Mouse (Mus musculus): ENCODE measurements around the gene Cd209g. TPM values are rescaled to one million over a fixed set of nuclear protein-coding genes. Genes with fewer than 3 reads are reported as not detected.
A peak's percentile ranks its signal among the peaks of the same experiment; 100 is the strongest.

Cd209g gene
- polyA plus RNA-seq, 1 experiment from 2014 or later, result not detected

DNA sequence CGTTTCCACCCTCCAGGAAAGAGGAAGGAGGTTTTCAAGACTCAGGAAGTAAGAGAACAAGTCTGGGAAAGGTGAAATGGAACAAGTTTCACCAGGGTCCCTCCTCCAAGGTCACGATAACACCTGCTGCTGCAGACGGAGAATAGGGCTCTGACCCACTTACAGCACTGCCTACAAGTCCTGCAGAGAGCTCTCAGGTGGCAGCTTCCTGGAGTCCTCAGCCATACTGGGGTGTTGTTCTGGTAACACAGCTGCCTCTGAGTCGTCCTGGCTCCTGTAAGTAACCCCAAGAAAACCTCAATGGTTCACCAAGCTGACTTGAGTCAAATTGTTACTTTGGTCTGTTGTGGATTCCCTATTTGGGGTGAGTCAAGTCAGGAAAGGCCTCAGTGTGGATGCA, 28.9 kb downstream of the Cd209g start:
- H3K36me3 ChIP-seq (ENCODE audit: control insufficient read depth, insufficient read depth, low read length), result no peaks in the 10 kb centered on the region
- ATAC-seq (ENCODE audit: low read depth) (no peak), DNase-seq (ENCODE audit: low spot score) (no peak)
- H3K9me3 ChIP-seq (ENCODE audit: control insufficient read depth, low read length), result no peaks in the 10 kb centered on the region
- no peaks in the 10 kb centered on the region for H3K27me3 ChIP-seq (replicated peaks; ENCODE audit: control insufficient read depth, insufficient read depth, low read length)
- no peak overlapping the region for H3K27ac ChIP-seq (replicated peaks; ENCODE audit: low read depth, low read length)
- peaks cover 6% of the 10 kb centered on the region; the same call in 1 of the 2 replicates for H3K4me1 ChIP-seq (ENCODE audit: control insufficient read depth, insufficient read depth, low read length)
- WGBS, result 48% methylated on average over 4 of the region's 4 CpGs
- no peak overlapping the region for H3K9ac ChIP-seq (ENCODE audit: low read depth, low read length)
- H3K4me2 ChIP-seq (ENCODE audit: low read depth, low read length), result no peak overlapping the region
- no peak overlapping the region for H3K4me3 ChIP-seq (ENCODE audit: low read depth, low read length)

DNA sequence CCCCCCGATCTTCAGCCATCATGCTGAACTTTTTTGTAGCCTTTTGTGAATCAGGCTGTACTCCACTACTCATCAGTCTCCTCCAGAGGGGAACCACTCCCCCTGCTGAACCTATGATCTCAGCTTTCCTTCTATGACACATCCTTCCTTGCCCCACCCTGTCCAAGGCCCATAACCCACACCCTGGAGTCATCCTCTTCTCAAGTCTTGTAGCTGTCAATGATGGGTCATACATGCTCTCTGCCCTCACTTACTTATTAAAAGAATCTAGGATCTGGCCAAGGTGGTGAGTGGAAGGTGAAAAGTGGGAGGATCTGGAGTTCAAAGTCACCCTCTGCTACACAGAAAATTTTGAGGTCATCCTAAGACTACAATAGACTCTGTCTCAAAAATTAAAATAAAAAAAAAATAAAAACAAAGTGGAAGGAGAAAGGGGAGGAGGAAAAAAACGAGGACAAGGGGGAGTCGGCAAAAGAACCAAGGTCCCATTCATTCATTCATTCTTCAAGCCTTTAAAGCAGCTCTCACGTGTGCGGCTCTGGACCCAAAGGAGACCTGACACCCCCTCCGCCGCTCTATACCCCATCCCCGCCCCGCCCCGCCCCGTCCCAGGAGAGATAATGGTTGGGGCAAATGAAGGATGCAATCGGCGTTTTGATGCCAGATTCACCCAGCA, 31.4 kb downstream of the Cd209g start:
- Histone ChIP-seq H3K36me3 (ENCODE audit: control insufficient read depth, insufficient read depth, low read length) (no peaks in the 10 kb centered on the region), H3K4me3 (ENCODE audit: low read depth, low read length) (peak overlapping the region; percentile 87), H3K4me2 (ENCODE audit: low read depth, low read length) (peak overlapping the region; percentile 67), H3K27me3 (replicated peaks; ENCODE audit: control insufficient read depth, insufficient read depth, low read length) (no peaks in the 10 kb centered on the region), H3K9me3 (ENCODE audit: control insufficient read depth, low read length) (no peaks in the 10 kb centered on the region), H3K9ac (ENCODE audit: low read depth, low read length) (peak overlapping the region; percentile 63), H3K27ac (replicated peaks; ENCODE audit: low read depth, low read length) (no peak overlapping the region; the same call in 1 of the 2 replicates), H3K4me1 (ENCODE audit: control insufficient read depth, insufficient read depth, low read length) (peaks cover 6% of the 10 kb centered on the region; the same call in 1 of the 2 replicates)
- ATAC-seq (ENCODE audit: low read depth), result no peak
- DNase-seq (ENCODE audit: low spot score), result no peak
- WGBS, result 8% methylated on average over 13 of the region's 13 CpGs

DNA sequence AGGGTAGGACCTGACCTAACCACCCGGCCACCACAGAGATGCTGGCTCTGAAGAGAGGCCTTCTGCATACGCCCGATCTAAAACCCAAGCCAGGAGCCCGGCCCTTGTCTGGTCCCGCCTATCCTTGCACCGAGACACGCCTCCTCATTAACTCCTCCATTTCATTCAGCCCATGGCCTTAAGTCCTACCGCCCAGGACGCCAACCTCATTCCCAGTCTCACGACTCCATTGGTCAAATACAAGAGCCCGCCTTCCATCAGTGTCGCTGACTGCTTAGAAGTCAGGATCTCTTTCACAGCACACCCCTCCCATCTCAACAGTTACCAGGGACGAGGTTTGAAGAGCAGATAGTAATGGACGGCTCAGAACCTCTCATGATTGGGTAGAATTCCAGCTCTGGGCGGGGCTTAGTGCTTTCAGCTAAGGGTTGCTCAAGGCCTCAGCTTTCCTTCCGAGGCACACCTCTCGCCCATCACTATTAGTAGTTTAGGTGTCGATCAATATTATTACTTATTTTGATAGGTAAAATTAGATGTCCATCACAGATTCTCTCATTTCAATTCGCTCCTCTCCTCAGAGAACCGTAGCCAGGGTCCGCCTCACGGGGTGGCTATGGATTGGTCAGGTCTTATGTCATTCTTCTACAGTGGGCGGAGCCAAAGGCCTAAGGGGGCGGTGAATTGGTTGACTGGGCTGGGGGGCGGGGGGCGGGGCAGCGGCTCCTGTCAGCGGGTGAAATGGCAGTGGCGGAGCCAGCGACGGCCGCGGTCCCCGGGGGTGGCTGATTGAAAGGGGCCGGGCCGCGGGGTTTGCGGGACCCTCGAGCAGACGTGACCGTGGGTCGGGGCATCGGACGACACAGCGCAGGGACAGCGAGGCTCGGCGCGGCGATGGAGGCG, 32.2 kb downstream of the Cd209g start, which contains the start of gene Evi5l:
Gene Evi5l (plus strand): TSS at position 716 of the 900 bp plus-strand sequence.
- Histone ChIP-seq H3K4me3 (ENCODE audit: low read depth, low read length) (peak within 1 kb of the TSS; percentile 87), H3K4me2 (ENCODE audit: low read depth, low read length) (peak within 1 kb of the TSS; percentile 83), H3K27ac (replicated peaks; ENCODE audit: low read depth, low read length) (peak within 1 kb of the TSS; percentile 33; the same call in 1 of the 2 replicates), H3K36me3 (ENCODE audit: control insufficient read depth, insufficient read depth, low read length) (no peaks in the 10 kb centered on the region), H3K27me3 (replicated peaks; ENCODE audit: control insufficient read depth, insufficient read depth, low read length) (no peaks in the 10 kb centered on the region), H3K9me3 (ENCODE audit: control insufficient read depth, low read length) (no peaks in the 10 kb centered on the region), H3K9ac (ENCODE audit: low read depth, low read length) (peak within 1 kb of the TSS; percentile 86), H3K4me1 (ENCODE audit: control insufficient read depth, insufficient read depth, low read length) (peaks cover 6% of the 10 kb centered on the region; the same call in 1 of the 2 replicates)
- ATAC-seq (ENCODE audit: low read depth) (peak; percentile 98), DNase-seq (ENCODE audit: low spot score) (peak; percentile 100)
- WGBS, result under 1% methylated on average over 34 of the region's 51 CpGs

DNA sequence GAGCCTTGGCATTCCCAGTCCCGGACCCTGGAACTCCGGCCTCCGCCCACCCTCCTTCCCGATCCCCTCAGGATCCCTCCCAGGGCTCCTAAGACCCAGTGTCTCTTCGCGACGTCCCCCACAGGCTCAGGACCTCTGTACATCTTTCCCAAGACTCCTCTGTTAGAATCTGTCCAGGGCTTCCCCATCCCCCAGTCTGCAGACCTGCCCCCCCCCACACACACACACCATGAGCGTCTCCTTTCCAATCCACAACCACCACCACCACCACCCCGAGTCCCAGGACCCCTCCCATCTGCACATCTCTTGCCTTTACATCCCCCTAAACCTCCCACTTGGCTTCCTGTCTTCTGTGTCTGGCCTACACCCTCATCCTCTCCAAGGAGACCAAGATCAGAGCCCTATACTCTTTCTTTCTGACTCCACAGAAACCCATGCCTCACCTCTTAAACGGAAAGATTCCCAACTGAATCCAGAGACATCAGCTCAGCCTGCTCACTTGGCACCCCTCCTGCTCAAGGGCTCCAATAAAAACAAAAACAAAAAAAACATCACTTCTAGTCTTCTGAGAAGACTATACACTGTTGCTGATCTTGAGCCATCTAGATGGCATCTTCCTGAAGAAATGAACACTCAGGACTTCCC, 33.1 kb downstream of the Cd209g start:
- H3K4me3 ChIP-seq (ENCODE audit: low read depth, low read length), result peak overlapping the region; percentile 87
- DNase-seq (ENCODE audit: low spot score), result no peak
- no peaks in the 10 kb centered on the region for H3K36me3 ChIP-seq (ENCODE audit: control insufficient read depth, insufficient read depth, low read length)
- H3K9ac ChIP-seq (ENCODE audit: low read depth, low read length), result peak overlapping the region; percentile 86
- H3K4me1 ChIP-seq (ENCODE audit: control insufficient read depth, insufficient read depth, low read length), result peaks cover 6% of the 10 kb centered on the region; the same call in 1 of the 2 replicates
- 0 out of 2 replicates have a peak overlapping the region, but pooled peaks have one; percentile 33 for H3K27ac ChIP-seq (replicated peaks; ENCODE audit: low read depth, low read length)
- H3K27me3 ChIP-seq (replicated peaks; ENCODE audit: control insufficient read depth, insufficient read depth, low read length), result no peaks in the 10 kb centered on the region
- H3K9me3 ChIP-seq (ENCODE audit: control insufficient read depth, low read length), result no peaks in the 10 kb centered on the region
- no peak for ATAC-seq (ENCODE audit: low read depth)
- WGBS, result 13% methylated on average over 6 of the region's 10 CpGs
- peak overlapping the region; percentile 83 for H3K4me2 ChIP-seq (ENCODE audit: low read depth, low read length)

DNA sequence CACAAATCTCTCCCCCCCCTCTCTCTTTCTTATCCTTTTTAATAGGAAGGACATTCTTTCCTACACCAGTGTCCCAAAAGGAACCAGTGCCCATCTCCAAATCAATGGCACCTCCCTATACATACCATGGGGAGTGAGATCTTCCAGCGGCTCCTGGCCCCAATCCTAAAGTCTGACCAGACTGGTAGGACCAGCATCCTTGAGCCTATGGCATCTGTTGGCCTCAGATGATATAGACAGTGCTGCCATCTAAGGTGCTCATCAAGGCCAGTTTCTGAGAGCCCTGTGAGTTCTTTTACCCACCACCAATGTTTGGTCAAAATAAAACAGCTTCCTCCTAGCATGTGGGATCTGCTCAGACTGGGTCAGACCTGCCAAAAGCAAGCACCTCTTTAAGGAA, 34.0 kb downstream of the Cd209g start:
- H3K27me3 ChIP-seq (replicated peaks; ENCODE audit: control insufficient read depth, insufficient read depth, low read length), result no peaks in the 10 kb centered on the region
- DNase-seq (ENCODE audit: low spot score) (no peak), ATAC-seq (ENCODE audit: low read depth) (no peak)
- H3K4me2 ChIP-seq (ENCODE audit: low read depth, low read length), result no peak overlapping the region
- no peak overlapping the region for H3K4me3 ChIP-seq (ENCODE audit: low read depth, low read length)
- 100% methylated on average over 1 of the region's 1 CpGs for WGBS
- H3K9me3 ChIP-seq (ENCODE audit: control insufficient read depth, low read length), result no peaks in the 10 kb centered on the region
- H3K9ac ChIP-seq (ENCODE audit: low read depth, low read length), result no peak overlapping the region
- no peaks in the 10 kb centered on the region for H3K36me3 ChIP-seq (ENCODE audit: control insufficient read depth, insufficient read depth, low read length)
- peaks cover 6% of the 10 kb centered on the region; the same call in 1 of the 2 replicates for H3K4me1 ChIP-seq (ENCODE audit: control insufficient read depth, insufficient read depth, low read length)
- H3K27ac ChIP-seq (replicated peaks; ENCODE audit: low read depth, low read length), result no peak overlapping the region

DNA sequence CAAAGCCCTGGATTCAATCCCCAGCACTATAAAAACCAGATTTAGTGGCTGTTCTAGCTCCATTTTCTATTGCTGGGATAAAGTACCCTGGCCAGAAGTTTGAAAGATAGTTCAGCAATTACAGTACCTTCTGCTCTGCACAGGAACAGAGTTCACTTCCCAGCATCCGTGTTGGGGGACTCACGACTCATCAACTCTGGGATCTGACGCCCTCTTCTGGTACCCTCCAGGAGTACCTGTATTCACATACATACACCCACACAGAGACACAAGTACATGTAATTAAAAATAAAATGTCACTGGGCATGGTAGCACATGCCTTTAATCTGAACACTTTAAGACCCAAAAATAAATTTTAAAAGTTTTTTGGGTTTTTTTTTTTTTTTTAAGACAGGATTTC, 38.6 kb downstream of the Cd209g start:
- no peak overlapping the region for H3K4me2 ChIP-seq (ENCODE audit: low read depth, low read length)
- no peaks in the 10 kb centered on the region; the same call in 1 of the 2 replicates for H3K36me3 ChIP-seq (ENCODE audit: control insufficient read depth, insufficient read depth, low read length)
- H3K9ac ChIP-seq (ENCODE audit: low read depth, low read length), result no peak overlapping the region
- no peaks in the 10 kb centered on the region for H3K9me3 ChIP-seq (ENCODE audit: control insufficient read depth, low read length)
- no peaks in the 10 kb centered on the region for H3K27me3 ChIP-seq (replicated peaks; ENCODE audit: control insufficient read depth, insufficient read depth, low read length)
- no peak overlapping the region for H3K27ac ChIP-seq (replicated peaks; ENCODE audit: low read depth, low read length)
- no peaks in the 10 kb centered on the region; the same call in 1 of the 2 replicates for H3K4me1 ChIP-seq (ENCODE audit: control insufficient read depth, insufficient read depth, low read length)
- DNase-seq (ENCODE audit: low spot score), result no peak
- WGBS, result 66% methylated on average over 3 of the region's 3 CpGs
- ATAC-seq (ENCODE audit: low read depth), result no peak
- no peak overlapping the region for H3K4me3 ChIP-seq (ENCODE audit: low read depth, low read length)

DNA sequence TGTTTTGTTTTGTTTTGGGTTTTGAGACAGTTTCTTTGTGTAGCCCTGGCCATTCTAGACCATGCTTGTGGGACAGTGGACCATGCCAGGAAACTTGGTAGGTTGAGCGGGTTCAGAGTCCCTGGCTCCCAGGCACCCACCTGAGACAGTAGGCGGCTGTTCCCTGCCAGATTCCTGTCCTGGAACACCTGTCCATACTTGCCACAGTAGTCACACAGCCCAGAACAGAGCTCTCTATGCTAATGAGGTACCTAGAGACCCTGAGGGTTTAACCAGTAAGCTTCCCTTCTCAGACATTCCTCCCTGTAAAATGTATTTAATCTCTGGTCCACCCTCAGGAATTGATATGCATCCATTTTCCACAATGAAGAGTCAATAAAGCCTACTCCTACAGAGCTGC, 40.1 kb downstream of the Cd209g start:
- Histone ChIP-seq H3K9ac (ENCODE audit: low read depth, low read length) (no peak overlapping the region), H3K4me1 (ENCODE audit: control insufficient read depth, insufficient read depth, low read length) (no peaks in the 10 kb centered on the region), H3K9me3 (ENCODE audit: control insufficient read depth, low read length) (no peaks in the 10 kb centered on the region), H3K36me3 (ENCODE audit: control insufficient read depth, insufficient read depth, low read length) (no peaks in the 10 kb centered on the region; the same call in 1 of the 2 replicates), H3K27me3 (replicated peaks; ENCODE audit: control insufficient read depth, insufficient read depth, low read length) (no peaks in the 10 kb centered on the region), H3K27ac (replicated peaks; ENCODE audit: low read depth, low read length) (no peak overlapping the region), H3K4me2 (ENCODE audit: low read depth, low read length) (no peak overlapping the region), H3K4me3 (ENCODE audit: low read depth, low read length) (no peak overlapping the region)
- 75% methylated on average over 2 of the region's 2 CpGs for WGBS
- no peak for DNase-seq (ENCODE audit: low spot score)
- ATAC-seq (ENCODE audit: low read depth), result 0 out of 2 replicates have a peak, but pooled peaks have one; percentile 53

- no peak overlapping the region for H3K4me2 ChIP-seq (ENCODE audit: low read depth, low read length)
- H3K27ac ChIP-seq (replicated peaks; ENCODE audit: low read depth, low read length), result no peak overlapping the region
- H3K4me3 ChIP-seq (ENCODE audit: low read depth, low read length), result no peak overlapping the region
- no peaks in the 10 kb centered on the region for H3K9me3 ChIP-seq (ENCODE audit: control insufficient read depth, low read length)
- no peaks in the 10 kb centered on the region for H3K27me3 ChIP-seq (replicated peaks; ENCODE audit: control insufficient read depth, insufficient read depth, low read length)
- WGBS, result 82% methylated on average over 8 of the region's 8 CpGs
- H3K4me1 ChIP-seq (ENCODE audit: control insufficient read depth, insufficient read depth, low read length), result no peaks in the 10 kb centered on the region
- no peak for ATAC-seq (ENCODE audit: low read depth)
- H3K36me3 ChIP-seq (ENCODE audit: control insufficient read depth, insufficient read depth, low read length), result peaks cover 45% of the 10 kb centered on the region
- DNase-seq (ENCODE audit: low spot score), result no peak
- no peak overlapping the region for H3K9ac ChIP-seq (ENCODE audit: low read depth, low read length)
Measured at GRCm38 (mm10) chr8:4183409-4183808, 49.5 kb downstream of the Cd209g start.

All from embryonic facial prominence, embryonic 14.5 days (tissue).